Mouse (Mus musculus) bone marrow, adult 2 months (tissue): ENCODE results near the gene Duoxa2.
"Not testable (repeated sequence)": the region's sequence is repeated elsewhere in the genome, so short reads cannot be mapped to it uniquely, and the experiment has no call there.

Source experiments
- CTCF ChIP-seq: fragments of 200-500 bp; IDR thresholded peaks from 2 replicates; pipeline ENCODE4 v1.5.1; 2011; ENCODE audit warnings: low read length, control low read depth; ENCODE audit not compliant: control insufficient read depth, insufficient read depth
- POLR2A ChIP-seq: fragments of 200-500 bp; IDR thresholded peaks from 2 replicates; pipeline ENCODE4 v1.6.1; 2011; ENCODE audit warnings: low read depth, mild to moderate bottlenecking, control low read depth, low read length, borderline replicate concordance; ENCODE audit not compliant: control insufficient read depth

DNA sequence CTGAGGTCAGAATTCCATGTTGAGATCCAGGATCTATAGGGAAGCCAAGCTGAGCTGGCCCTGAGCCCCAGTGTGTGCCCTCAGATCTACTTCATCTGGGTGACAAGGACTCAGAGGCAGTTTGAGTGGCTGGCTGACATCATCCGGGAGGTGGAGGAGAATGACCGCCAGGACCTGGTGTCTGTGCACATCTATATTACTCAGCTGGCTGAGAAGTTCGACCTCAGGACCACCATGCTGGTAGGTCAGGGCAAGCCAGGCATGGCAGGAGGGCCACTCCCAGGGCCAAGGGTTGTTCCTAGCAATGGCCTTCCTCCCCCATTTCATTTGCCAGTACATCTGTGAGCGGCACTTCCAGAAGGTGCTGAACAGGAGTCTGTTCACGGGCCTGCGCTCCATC, 47.5 kb downstream of the Duoxa2 start:
- TF ChIP-seq POLR2A, CTCF: not testable (repeated sequence)
